Mouse (Mus musculus) ES-E14 (cell line): ENCODE data around the gene Abcg1. TPM values are rescaled to one million over a fixed set of nuclear protein-coding genes. Genes with fewer than 3 reads are reported as not detected.

ENCODE experiments used
- DNase-seq: peaks from one replicate; pipeline ENCODE4 v3.0.0-alpha.2; 2013; ENCODE audit warnings: low read depth, low spot score
- H3K27ac ChIP-seq: 2 replicates; pipeline ENCODE4 v1.5.1; 2012; ENCODE audit warnings: low read depth, mild to moderate bottlenecking, low read length, moderate library complexity, mixed read lengths; ENCODE audit not compliant: poor library complexity, insufficient read depth, severe bottlenecking
- H3K36me3 ChIP-seq: 2 replicates; pipeline ENCODE4 v1.6.1; 2012; ENCODE audit warnings: mild to moderate bottlenecking, low read length, moderate library complexity, mixed read lengths; ENCODE audit not compliant: control insufficient read depth, poor library complexity, insufficient read depth, severe bottlenecking
- H3K4me1 ChIP-seq, 2 experiments: fragments of 150-350 bp in 1 of 2; sonication (generic) in 1 of 2; 2 replicates each; pipeline ENCODE4 v1.6.1; 2012; ENCODE audit warnings: low read length in 2 of 2, mild to moderate bottlenecking in 1 of 2, mixed read lengths in 1 of 2; ENCODE audit not compliant: control insufficient read depth in 2 of 2, insufficient read depth in 2 of 2, poor library complexity in 1 of 2
- H3K4me3 ChIP-seq, 2 experiments: fragments of 150-350 bp in 1 of 2; sonication (generic) in 1 of 2; 2 replicates each; pipeline ENCODE4 v1.5.1; 2012; ENCODE audit warnings: low read length in 2 of 2, low read depth in 1 of 2, mild to moderate bottlenecking in 1 of 2, mixed read lengths in 1 of 2; ENCODE audit not compliant: insufficient read depth in 1 of 2, poor library complexity in 1 of 2, severe bottlenecking in 1 of 2
- H3K9ac ChIP-seq: 2 replicates; pipeline ENCODE4 v1.6.1; 2012; ENCODE audit warnings: low read depth, mild to moderate bottlenecking, low read length, mixed read lengths; ENCODE audit not compliant: poor library complexity, insufficient read depth, severe bottlenecking
- H3K9me3 ChIP-seq: fragments of 150-350 bp; sonication (generic); 2 replicates; pipeline ENCODE4 v1.6.1; 2012; ENCODE audit warnings: low read depth, mild to moderate bottlenecking, low read length; ENCODE audit not compliant: control insufficient read depth, insufficient read depth
- CHD2 ChIP-seq: IDR thresholded peaks from 2 replicates; pipeline ENCODE4 v1.6.1; 2014; ENCODE audit warnings: mild to moderate bottlenecking, low read depth, low read length, inconsistent platforms
- HCFC1 ChIP-seq: IDR thresholded peaks from 2 replicates; pipeline ENCODE4 v1.6.1; 2012; ENCODE audit warnings: low read length, inconsistent platforms, borderline replicate concordance; ENCODE audit not compliant: insufficient read depth
- MAFK ChIP-seq: IDR thresholded peaks from 2 replicates; pipeline ENCODE4 v1.6.1; 2014; ENCODE audit warnings: mild to moderate bottlenecking, low read depth, low read length, inconsistent platforms; ENCODE audit not compliant: insufficient read depth
- ZC3H11A ChIP-seq: IDR thresholded peaks from 2 replicates; pipeline ENCODE4 v1.6.1; 2012; ENCODE audit warnings: low read depth, mild to moderate bottlenecking, inconsistent platforms, low read length, borderline replicate concordance
- ZNF384 ChIP-seq: IDR thresholded peaks from 2 replicates; pipeline ENCODE4 v1.6.1; 2012; ENCODE audit warnings: low read depth, low read length, inconsistent platforms
- in situ Hi-C, 2 experiments: fragments of 600-800 bp; cut with MboI; formaldehyde crosslinking; loops; one replicate each; pipeline ENCODE4 v1.15.1; 2025; ENCODE audit warnings: low sequenced_read_pairs in 2 of 2, inconsistent platforms in 1 of 2; ENCODE audit not compliant: unreplicated experiment in 2 of 2
- total RNA-seq: library from RNA; depleted of rRNA; stranded (reverse); fragments of 300-350 nt; gene quantifications from 2 replicates; pipeline ENCODE4 v1.2.3, GENCODE M21; 2012

The Abcg1 gene
- total RNA-seq, 1 experiment: 9.3 TPM

GRCm38 (mm10) chr17:31042751-31043150, 14.7 kb upstream of the Abcg1 start:
- no peak for DNase-seq
- H3K4me1 ChIP-seq: peaks cover 3 to 8% of the 10 kb centered on the region in 2 experiments; a peak in 2 of 4 replicates

GRCm38 (mm10) chr17:31057891-31058744, 643 bp downstream of the Abcg1 start:
- Histone ChIP-seq H3K36me3 (no peaks in the 10 kb centered on the region), H3K9me3 (no peaks in the 10 kb centered on the region), H3K9ac (peak overlapping the region; percentile 71), H3K4me3 (peak overlapping the region; percentile 75 to 78), H3K27ac (no peak overlapping the region), H3K4me1 (peaks cover 2 to 18% of the 10 kb centered on the region in 2 experiments; a peak in 1 of 4 replicates)
- TF ChIP-seq CHD2 (no peak), ZC3H11A (no peak), MAFK (no peak), ZNF384 (no peak), HCFC1 (no peak)
- no peak for DNase-seq
- in situ Hi-C loops: no loop called here

More at GRCm38 (mm10) chr17:31042751-31043150, 14.7 kb upstream of the Abcg1 start:
- no peak overlapping the region for H3K27ac ChIP-seq
- TF ChIP-seq ZC3H11A (no peak), HCFC1 (no peak), ZNF384 (no peak), CHD2 (no peak), MAFK (no peak)
- no peak overlapping the region for H3K9ac ChIP-seq
- no peaks in the 10 kb centered on the region for H3K36me3 ChIP-seq
- no peak overlapping the region for H3K4me3 ChIP-seq
- in situ Hi-C loops: no loop called here
- no peaks in the 10 kb centered on the region for H3K9me3 ChIP-seq

DNA sequence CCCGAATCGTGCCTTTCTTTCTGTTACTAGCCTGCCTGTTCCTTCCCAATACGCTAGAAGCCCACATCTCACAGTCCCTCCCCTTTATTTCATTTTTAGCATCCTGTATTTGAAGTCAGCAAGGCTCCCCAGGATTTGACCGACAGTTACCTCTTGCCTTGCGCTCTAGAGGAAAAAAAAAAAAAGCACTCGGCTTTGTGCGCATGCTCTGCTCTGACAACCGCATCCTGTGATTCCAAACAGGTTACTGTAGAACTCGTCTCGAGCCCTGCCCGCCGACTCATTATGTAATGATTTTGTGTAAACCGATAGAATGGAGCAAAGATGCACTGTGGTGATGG, 1.2 kb downstream of the Abcg1 start:
- Histone ChIP-seq H3K27ac (no peak overlapping the region), H3K36me3 (no peaks in the 10 kb centered on the region), H3K9ac (no peak overlapping the region), H3K9me3 (no peaks in the 10 kb centered on the region), H3K4me3 (peak overlapping the region in 1 of 2 experiments; percentile 78; a peak in 2 of 4 replicates), H3K4me1 (peaks cover 2 to 18% of the 10 kb centered on the region in 2 experiments; a peak in 1 of 4 replicates)
- TF ChIP-seq MAFK: no peak
- peak; percentile 95 for TF ChIP-seq ZNF384
- no peak for DNase-seq
- in situ Hi-C loops: no loop called here

- Histone ChIP-seq H3K9ac (no peak overlapping the region), H3K4me1 (peaks cover 2 to 18% of the 10 kb centered on the region in 2 experiments; a peak in 1 of 4 replicates), H3K27ac (no peak overlapping the region), H3K4me3 (no peak overlapping the region), H3K36me3 (no peaks in the 10 kb centered on the region), H3K9me3 (no peaks in the 10 kb centered on the region)
- no peak for TF ChIP-seq MAFK
- TF ChIP-seq ZC3H11A: no peak
- no peak for TF ChIP-seq HCFC1
- TF ChIP-seq CHD2: no peak
- no peak for TF ChIP-seq ZNF384
- in situ Hi-C loops: no loop called here
- DNase-seq: no peak
Measured at GRCm38 (mm10) chr17:31060196-31060587, 2.7 kb downstream of the Abcg1 start.
